Mouse (Mus musculus) left cerebral cortex, adult 2 months (tissue): Measurements from ENCODE around the gene Asap3. TPM values are rescaled to one million over a fixed set of nuclear protein-coding genes. Genes with fewer than 3 reads are reported as not detected.

Source experiments
- DNase-seq, 2 experiments: peaks; one replicate each; pipeline ENCODE4 v3.0.0; 2021 to 2022; ENCODE audit warnings: low spot score in 2 of 2, mixed read lengths in 1 of 2; ENCODE audit errors: extremely low spot score in 1 of 2
- H3K27ac ChIP-seq: fragments of 200-600 bp; 2 replicates; pipeline ENCODE4 v1.8.1; 2022
- H3K4me3 ChIP-seq: fragments of 200-600 bp; 2 replicates; pipeline ENCODE4 v1.8.1; 2022
- CTCF ChIP-seq: fragments of 200-600 bp; IDR thresholded peaks from 2 replicates; pipeline ENCODE4 v1.8.1; 2022; ENCODE audit warnings: antibody characterized with exemption, mild to moderate bottlenecking, moderate library complexity
- intact Hi-C: fragments of 180-260 bp; cut with DNase I; formaldehyde crosslinking; loops from one replicate; pipeline ENCODE4 v1.15.1; 2025
- total RNA-seq, 2 experiments: library from RNA; stranded (reverse); gene quantifications; 2 replicates each; pipeline ENCODE4 v1.2.3; 2021

Asap3 gene
- total RNA-seq, 2 experiments from 2014 or later = 2.2 to 2.4 TPM

GRCm38 (mm10) chr4:136247729-136248463 is 41.7 kb downstream of the Asap3 start, which contains the start of gene Tcea3:
Gene Tcea3, plus strand, starts transcription at chr4:136247729.
- intact Hi-C loops = no loop called here
- Histone ChIP-seq H3K4me3 (peak within 1 kb of the TSS; percentile 38), H3K27ac (no peak within 1 kb of the TSS)
- no peak for TF ChIP-seq CTCF
- no peak for DNase-seq

- intact Hi-C loops = no loop called here
Observed at GRCm38 (mm10) chr4:136248464-136249331, 42.5 kb downstream of the Asap3 start.

GRCm38 (mm10) chr4:136249332-136249647 is 43.1 kb downstream of the Asap3 start:
- intact Hi-C loops = no loop called here
- no peak for DNase-seq

More at GRCm38 (mm10) chr4:136248464-136249331, 42.5 kb downstream of the Asap3 start:
- no peak overlapping the region for H3K27ac ChIP-seq
- no peak for TF ChIP-seq CTCF
- no peak overlapping the region; the same call in 1 of the 2 replicates for H3K4me3 ChIP-seq
- DNase-seq = no peak

GRCm38 (mm10) chr4:136249780-136250179 is 43.6 kb downstream of the Asap3 start:
- intact Hi-C loops = no loop called here
- Histone ChIP-seq H3K4me3 (no peak overlapping the region), H3K27ac (no peak overlapping the region)
- no peak for TF ChIP-seq CTCF
- DNase-seq = no peak

More at GRCm38 (mm10) chr4:136249332-136249647, 43.1 kb downstream of the Asap3 start:
- no peak overlapping the region for H3K4me3 ChIP-seq
- no peak overlapping the region for H3K27ac ChIP-seq
- no peak for TF ChIP-seq CTCF

- Histone ChIP-seq H3K27ac (no peak overlapping the region), H3K4me3 (no peak overlapping the region)
- DNase-seq = no peak
- no peak for TF ChIP-seq CTCF
- intact Hi-C loops = no loop called here
Observed at GRCm38 (mm10) chr4:136255919-136256318, 49.8 kb downstream of the Asap3 start.

- Histone ChIP-seq H3K27ac (no peak overlapping the region), H3K4me3 (no peak overlapping the region)
- TF ChIP-seq CTCF = no peak
- intact Hi-C loops = no loop called here
- DNase-seq = no peak
Observed at GRCm38 (mm10) chr4:136256696-136257095, 50.5 kb downstream of the Asap3 start.

- Histone ChIP-seq H3K4me3 (no peak overlapping the region), H3K27ac (no peak overlapping the region)
- no peak for TF ChIP-seq CTCF
- intact Hi-C loops = loop anchor here (5.0 kb wide), 2 partner anchors 62 to 362 kb away; partner anchors contain the start of gene Lactbl1
- DNase-seq = no peak
Observed at GRCm38 (mm10) chr4:136259916-136260315, 53.8 kb downstream of the Asap3 start.

GRCm38 (mm10) chr4:136260491-136261180 is 54.5 kb downstream of the Asap3 start:
- peak; percentile 62 for TF ChIP-seq CTCF
- DNase-seq = peak; percentile 73 to 82
- intact Hi-C loops = loop anchor here (5.0 kb wide), 2 partner anchors 62 to 362 kb away; partner anchors contain the start of gene Lactbl1
- no peak overlapping the region for H3K27ac ChIP-seq
- H3K4me3 ChIP-seq = no peak overlapping the region

- Histone ChIP-seq H3K4me3 (no peak overlapping the region), H3K27ac (no peak overlapping the region)
- intact Hi-C loops = loop anchor here (5.0 kb wide), 2 partner anchors 60 to 360 kb away; partner anchors contain the start of gene Lactbl1
- TF ChIP-seq CTCF = no peak
- no peak for DNase-seq
Observed at GRCm38 (mm10) chr4:136261912-136262311, 55.7 kb downstream of the Asap3 start.

GRCm38 (mm10) chr4:136263555-136263954 is 57.4 kb downstream of the Asap3 start:
- no peak for DNase-seq
- Histone ChIP-seq H3K4me3 (no peak overlapping the region), H3K27ac (no peak overlapping the region)
- intact Hi-C loops = loop anchor here (5.0 kb wide), 2 partner anchors 59 to 359 kb away; partner anchors contain the start of gene Lactbl1
- TF ChIP-seq CTCF = no peak

GRCm38 (mm10) chr4:136266716-136267343 is 60.7 kb downstream of the Asap3 start:
- intact Hi-C loops = no loop called here

More at GRCm38 (mm10) chr4:136266716-136267343, 60.7 kb downstream of the Asap3 start:
- DNase-seq = no peak
- no peak overlapping the region for H3K27ac ChIP-seq
- no peak for TF ChIP-seq CTCF
- no peak overlapping the region for H3K4me3 ChIP-seq
